9 mouse cellular contexts compared by ENCODE assay signal in genomic region chr9:120869432-120870081, GRCm38 (mm10). TPM values are rescaled to one million over a fixed set of nuclear protein-coding genes. Genes with fewer than 3 reads are reported as not detected.
A peak's percentile ranks its signal among the peaks of the same experiment; 100 is the strongest.
DNase-seq lines count a peak whose midpoint lies in the region; ATAC-seq lines count a peak whose summit lies in the region.
"Had no signal": no experiment of that assay in that cellular context is flagged by ENCODE, and none has a peak within 500 bp of the region (broad histone marks: within the 10 kb centered on the region; RNA-seq: fewer than 3 reads in every experiment).

No protein-coding gene starts in this region.

- peak overlapping the region; percentile 20; the same call in 1 of the 2 replicates for H3K27ac ChIP-seq in forebrain, embryonic 11.5 days (ENCODE audit: low read depth, low read length)
- H3K27ac ChIP-seq in hindbrain, embryonic 16.5 days (ENCODE audit: low read depth, low read length): peak overlapping the region; percentile 74

- WGBS in forebrain, embryonic 11.5 days: 56% methylated on average over 19 of the region's 19 CpGs
- 15% methylated on average over 19 of the region's 19 CpGs for WGBS in hindbrain, embryonic 16.5 days

- no peaks in the 10 kb centered on the region for H3K27me3 ChIP-seq in forebrain, embryonic 11.5 days (ENCODE audit: control insufficient read depth, insufficient read depth, low read length)
- H3K27me3 ChIP-seq in hindbrain, embryonic 16.5 days (replicated peaks; ENCODE audit: control insufficient read depth, insufficient read depth, low read length): no peaks in the 10 kb centered on the region

- no peaks in the 10 kb centered on the region for H3K9me3 ChIP-seq in forebrain, embryonic 11.5 days (ENCODE audit: control insufficient read depth, low read length)
- no peaks in the 10 kb centered on the region for H3K9me3 ChIP-seq in hindbrain, embryonic 16.5 days (ENCODE audit: control insufficient read depth, low read length)

- H3K4me2 ChIP-seq in forebrain, embryonic 11.5 days (ENCODE audit: low read depth, low read length, severe bottlenecking): no peak overlapping the region
- H3K4me2 ChIP-seq in hindbrain, embryonic 16.5 days (ENCODE audit: low read length): peak overlapping the region; percentile 26

- DNase-seq in heart, adult 18-20 months: peak; percentile 10 to 48
- no peak for DNase-seq in heart, adult 8-10 months (ENCODE audit: low spot score)
- no peak for DNase-seq in forebrain, embryonic 11.5 days (ENCODE audit: low spot score)
- peak; percentile 72 for DNase-seq in left cerebral cortex, adult 11 months (ENCODE audit: low spot score)
- peak; percentile 83 to 90 for DNase-seq in right cerebral cortex, postnatal 10 days (ENCODE audit: low spot score in 2 of 2)
- DNase-seq in adrenal gland, postnatal 4 days (ENCODE audit: low spot score in 2 of 2): no peak
- DNase-seq in embryo, embryonic 10 days (ENCODE audit: low spot score): no peak

- no peaks in the 10 kb centered on the region for H3K36me3 ChIP-seq in forebrain, embryonic 11.5 days (ENCODE audit: control insufficient read depth, insufficient read depth, low read length)
- no peaks in the 10 kb centered on the region for H3K36me3 ChIP-seq in hindbrain, embryonic 16.5 days (ENCODE audit: control insufficient read depth, insufficient read depth, low read length)

- H3K9ac ChIP-seq in forebrain, embryonic 11.5 days (ENCODE audit: low read length): no peak overlapping the region; the same call in 1 of the 2 replicates
- H3K9ac ChIP-seq in hindbrain, embryonic 16.5 days (ENCODE audit: low read depth, low read length): 0 out of 2 replicates have a peak overlapping the region, but pooled peaks have one; percentile 20

- peaks cover 5% of the 10 kb centered on the region; the same call in 1 of the 2 replicates for H3K4me1 ChIP-seq in forebrain, embryonic 11.5 days (replicated peaks; ENCODE audit: control insufficient read depth, insufficient read depth, low read length)
- H3K4me1 ChIP-seq in hindbrain, embryonic 16.5 days (ENCODE audit: control insufficient read depth, insufficient read depth, low read depth, low read length): peaks cover 25% of the 10 kb centered on the region

- 0 out of 2 replicates have a peak, but pooled peaks have one; percentile 32 for ATAC-seq in forebrain, embryonic 11.5 days (replicated peaks; ENCODE audit: low FRiP score)
- ATAC-seq in hindbrain, embryonic 16.5 days: peak; percentile 67

- no peak overlapping the region for H3K4me3 ChIP-seq in forebrain, embryonic 11.5 days (ENCODE audit: low read depth, low read length)
- H3K4me3 ChIP-seq in hindbrain, embryonic 16.5 days (ENCODE audit: low read length): no peak overlapping the region
- H3K4me3 ChIP-seq: megakaryocyte, embryonic 14.5 days had no signal

RNA-seq across cellular contexts. Expression of gene Ctnnb1, which starts 59.5 kb away (rescaled TPM):
- total RNA-seq in heart, adult 18-20 months (2021): 100 to 1,000 TPM; 384 to 392 TPM
- 100 to 1,000 TPM; 398 to 437 (median 405) TPM for total RNA-seq in heart, adult 8-10 months (2022)
- polyA plus RNA-seq in forebrain, embryonic 11.5 days (2014; fragmentation: Nextera tagmentation; extraction: Ambion mirVana): 861 and 912 TPM in 2 replicates
- 350 and 375 TPM in 2 replicates for polyA plus RNA-seq in hindbrain, embryonic 16.5 days (2015; fragmentation: Nextera tagmentation; extraction: Ambion mirVana)
- total RNA-seq in adrenal gland, postnatal 4 days (2021): 100 to 1,000 TPM; 718 to 723 TPM

Comparison
In these comparisons a context has a peak if more than half of its experiments do, and no peak if none do; other contexts are left out.
1. DNase-seq: peak in heart, adult 18-20 months (2 of 2), left cerebral cortex, adult 11 months (single experiment) and right cerebral cortex, postnatal 10 days (2 of 2); none in heart, adult 8-10 months (single experiment), forebrain, embryonic 11.5 days (single experiment), adrenal gland, postnatal 4 days (0 of 2) and embryo, embryonic 10 days (single experiment).